Mouse (Mus musculus) ES-E14 (cell line): ENCODE data around the gene Wbp2nl.

Source experiments
- CHD2 ChIP-seq: IDR thresholded peaks from 2 replicates; pipeline ENCODE4 v1.6.1; 2014; ENCODE audit warnings: mild to moderate bottlenecking, low read depth, low read length, inconsistent platforms
- HCFC1 ChIP-seq: IDR thresholded peaks from 2 replicates; pipeline ENCODE4 v1.6.1; 2012; ENCODE audit warnings: low read length, inconsistent platforms, borderline replicate concordance; ENCODE audit not compliant: insufficient read depth
- MAFK ChIP-seq: IDR thresholded peaks from 2 replicates; pipeline ENCODE4 v1.6.1; 2014; ENCODE audit warnings: mild to moderate bottlenecking, low read depth, low read length, inconsistent platforms; ENCODE audit not compliant: insufficient read depth
- ZC3H11A ChIP-seq: IDR thresholded peaks from 2 replicates; pipeline ENCODE4 v1.6.1; 2012; ENCODE audit warnings: low read depth, mild to moderate bottlenecking, inconsistent platforms, low read length, borderline replicate concordance
- ZNF384 ChIP-seq: IDR thresholded peaks from 2 replicates; pipeline ENCODE4 v1.6.1; 2012; ENCODE audit warnings: low read depth, low read length, inconsistent platforms

- TF ChIP-seq ZNF384 (no peak), MAFK (no peak), HCFC1 (no peak), ZC3H11A (no peak), CHD2 (no peak)
These were observed 59.9 kb downstream of the Wbp2nl start for GRCm38 (mm10) chr15:82358431-82359260.
